In genomic region chr6:120294056-120294784, GRCm38 (mm10) we compare ENCODE assay signal across 8 mouse cellular contexts. TPM values are rescaled to one million over a fixed set of nuclear protein-coding genes. Genes with fewer than 3 reads are reported as not detected.
DNase-seq lines count a peak whose midpoint lies in the region; ATAC-seq and TF ChIP-seq lines count a peak whose summit lies in the region.

D330020A13Rik (plus strand) TSS chr6:120294364.
B4galnt3 (minus strand) TSS chr6:120294559.

- H3K27ac ChIP-seq in heart, embryonic 14.5 days (replicated peaks in 1 of 2; ENCODE audit: control insufficient read depth in 1 of 2, insufficient read depth in 1 of 2, low read depth in 2 of 2, low read length in 2 of 2): no peak within 1 kb of the TSS
- peak within 1 kb of the TSS; percentile 78 for H3K27ac ChIP-seq in kidney, postnatal 0 days
- no peak within 1 kb of the TSS for H3K27ac ChIP-seq in liver, embryonic 11.5 days (ENCODE audit: low read depth, low read length)
- no peak within 1 kb of the TSS for H3K27ac ChIP-seq in neural tube, embryonic 11.5 days (ENCODE audit: low read depth, low read length)

- WGBS in heart, embryonic 14.5 days: 0% methylated on average over 71 of the region's 79 CpGs
- under 1% methylated on average over 79 of the region's 79 CpGs for WGBS in kidney, postnatal 0 days
- 1% methylated on average over 77 of the region's 79 CpGs for WGBS in liver, embryonic 11.5 days
- WGBS in neural tube, embryonic 11.5 days: under 1% methylated on average over 75 of the region's 79 CpGs

- peak within 1 kb of the TSS; percentile 68 to 69 for H3K4me3 ChIP-seq in heart, embryonic 14.5 days (ENCODE audit: control insufficient read depth in 1 of 2, insufficient read depth in 1 of 2, low read depth in 1 of 2, low read length in 2 of 2)
- peak within 1 kb of the TSS; percentile 52 for H3K4me3 ChIP-seq in kidney, postnatal 0 days (replicated peaks; ENCODE audit: low read depth, low read length)
- peak within 1 kb of the TSS; percentile 63 for H3K4me3 ChIP-seq in liver, embryonic 11.5 days (ENCODE audit: low read depth, low read length)
- peak within 1 kb of the TSS; percentile 65 for H3K4me3 ChIP-seq in neural tube, embryonic 11.5 days (ENCODE audit: low read depth, low read length)

- peak within 1 kb of the TSS; percentile 68 for H3K9ac ChIP-seq in heart, embryonic 14.5 days (ENCODE audit: low read length)
- H3K9ac ChIP-seq in kidney, postnatal 0 days (ENCODE audit: low read depth, low read length): peak within 1 kb of the TSS; percentile 49
- peak within 1 kb of the TSS; percentile 50 for H3K9ac ChIP-seq in liver, embryonic 11.5 days (ENCODE audit: low read depth, low read length)
- H3K9ac ChIP-seq in neural tube, embryonic 11.5 days (ENCODE audit: low read length): peak within 1 kb of the TSS; percentile 42

- no peak for TF ChIP-seq CTCF in kidney, postnatal 0 days (IDR thresholded peaks at IDR 0.05; ENCODE audit: low read depth)

- H3K9me3 ChIP-seq in heart, embryonic 14.5 days (ENCODE audit: control insufficient read depth, low read length): no peaks in the 10 kb centered on the region
- H3K9me3 ChIP-seq in kidney, postnatal 0 days (replicated peaks; ENCODE audit: low read length): no peaks in the 10 kb centered on the region
- no peaks in the 10 kb centered on the region for H3K9me3 ChIP-seq in liver, embryonic 11.5 days (ENCODE audit: control insufficient read depth, low read length)
- H3K9me3 ChIP-seq in neural tube, embryonic 11.5 days (ENCODE audit: control insufficient read depth, low read length): no peaks in the 10 kb centered on the region

- no peaks in the 10 kb centered on the region for H3K36me3 ChIP-seq in heart, embryonic 14.5 days (ENCODE audit: control insufficient read depth, insufficient read depth, low read length)
- no peaks in the 10 kb centered on the region for H3K36me3 ChIP-seq in kidney, postnatal 0 days (ENCODE audit: insufficient read depth, low read length)
- H3K36me3 ChIP-seq in liver, embryonic 11.5 days (ENCODE audit: control insufficient read depth, insufficient read depth, low read length): no peaks in the 10 kb centered on the region
- no peaks in the 10 kb centered on the region for H3K36me3 ChIP-seq in neural tube, embryonic 11.5 days (ENCODE audit: control insufficient read depth, insufficient read depth, low read length)

- peaks cover 0 to 3% of the 10 kb centered on the region in 2 experiments; a peak in 1 of 4 replicates for H3K4me1 ChIP-seq in heart, embryonic 14.5 days (ENCODE audit: control insufficient read depth in 2 of 2, insufficient read depth in 2 of 2, low read length in 2 of 2)
- H3K4me1 ChIP-seq in kidney, postnatal 0 days (replicated peaks; ENCODE audit: insufficient read depth, low read length): peaks cover 5% of the 10 kb centered on the region
- H3K4me1 ChIP-seq in liver, embryonic 11.5 days (replicated peaks; ENCODE audit: control insufficient read depth, insufficient read depth, low read length): peaks cover 6% of the 10 kb centered on the region
- peaks cover 3% of the 10 kb centered on the region; the same call in 1 of the 2 replicates for H3K4me1 ChIP-seq in neural tube, embryonic 11.5 days (ENCODE audit: control insufficient read depth, insufficient read depth, low read length)

- peak within 1 kb of the TSS; percentile 99 for H3K4me2 ChIP-seq in heart, embryonic 14.5 days (ENCODE audit: low read length)
- peak within 1 kb of the TSS; percentile 97 for H3K4me2 ChIP-seq in kidney, postnatal 0 days (ENCODE audit: low read length)
- H3K4me2 ChIP-seq in liver, embryonic 11.5 days: peak within 1 kb of the TSS; percentile 97
- H3K4me2 ChIP-seq in neural tube, embryonic 11.5 days (ENCODE audit: low read depth): peak within 1 kb of the TSS; percentile 98

- ATAC-seq in heart, embryonic 14.5 days (ENCODE audit: insufficient number of reproducible peaks, insufficient read depth, low FRiP score, low read depth): peak; percentile 29
- ATAC-seq in kidney, postnatal 0 days (replicated peaks; ENCODE audit: low FRiP score, low read depth): peak; percentile 86
- peak; percentile 49 for ATAC-seq in liver, embryonic 11.5 days (replicated peaks; ENCODE audit: low FRiP score)
- peak; percentile 53; the same call in 1 of the 2 replicates for ATAC-seq in neural tube, embryonic 11.5 days (ENCODE audit: insufficient read depth, low FRiP score, low TSS enrichment)

- peaks cover 25% of the 10 kb centered on the region for H3K27me3 ChIP-seq in heart, embryonic 14.5 days (ENCODE audit: control insufficient read depth, insufficient read depth, low read length)
- no peaks in the 10 kb centered on the region for H3K27me3 ChIP-seq in kidney, postnatal 0 days (ENCODE audit: insufficient read depth, low read length)
- H3K27me3 ChIP-seq in liver, embryonic 11.5 days (replicated peaks; ENCODE audit: control insufficient read depth, insufficient read depth, low read length): peaks cover 42% of the 10 kb centered on the region
- peaks cover 22% of the 10 kb centered on the region for H3K27me3 ChIP-seq in neural tube, embryonic 11.5 days (ENCODE audit: control insufficient read depth, insufficient read depth, low read length)

- peak; percentile 29 for DNase-seq in layer of hippocampus, adult 11-12 months (ENCODE audit: low spot score)
- DNase-seq in layer of hippocampus, adult 9-10 months (ENCODE audit: low spot score): no peak
- peak; percentile 48 to 49 for DNase-seq in cerebellum, postnatal 25 days
- DNase-seq in kidney, postnatal 0 days (ENCODE audit: low spot score): peak; percentile 61
- DNase-seq in liver, embryonic 11.5 days (ENCODE audit: low spot score): peak; percentile 61
- peak; percentile 64 for DNase-seq in neural tube, embryonic 11.5 days (ENCODE audit: low spot score)
- peak; percentile 52 for DNase-seq in thymus, postnatal 25 days

RNA-seq across cellular contexts. Expression of gene D330020A13Rik, which starts in this region (rescaled TPM):
- 0.30 and 0.35 TPM in 2 replicates for polyA plus RNA-seq in heart, embryonic 14.5 days (2014; fragmentation: Nextera tagmentation; extraction: Ambion mirVana)
- polyA plus RNA-seq in kidney, postnatal 0 days (2015; fragmentation: Nextera tagmentation; extraction: Ambion mirVana): 0.32 and 1.1 TPM in 2 replicates
- polyA plus RNA-seq in liver, embryonic 11.5 days (2014; fragmentation: Nextera tagmentation; extraction: Ambion mirVana): not detected in 2 replicates
- not detected in 2 replicates for polyA plus RNA-seq in neural tube, embryonic 11.5 days (2014; fragmentation: Nextera tagmentation; extraction: Ambion mirVana)

RNA-seq across cellular contexts. Expression of gene B4galnt3, which starts in this region (rescaled TPM):
- polyA plus RNA-seq in heart, embryonic 14.5 days (2014; fragmentation: Nextera tagmentation; extraction: Ambion mirVana): 0.19 and 0.26 TPM in 2 replicates
- polyA plus RNA-seq in kidney, postnatal 0 days (2015; fragmentation: Nextera tagmentation; extraction: Ambion mirVana): 2.1 and 2.5 TPM in 2 replicates
- polyA plus RNA-seq in liver, embryonic 11.5 days (2014; fragmentation: Nextera tagmentation; extraction: Ambion mirVana): 0.08 and 0.25 TPM in 2 replicates
- polyA plus RNA-seq in neural tube, embryonic 11.5 days (2014; fragmentation: Nextera tagmentation; extraction: Ambion mirVana): 0.07 and 0.15 TPM in 2 replicates

Comparison
In these comparisons a context has a peak if more than half of its experiments do, and no peak if none do; other contexts are left out.
1. Peak in ATAC-seq, H3K4me3 ChIP-seq, H3K9ac ChIP-seq and H3K4me2 ChIP-seq in heart, embryonic 14.5 days; RNA of the genes that start here not detected or under 1 TPM.
2. Peak in DNase-seq, ATAC-seq, H3K4me3 ChIP-seq, H3K9ac ChIP-seq and H3K4me2 ChIP-seq in liver, embryonic 11.5 days; RNA of the genes that start here not detected or under 1 TPM.
3. Peak in DNase-seq, ATAC-seq, H3K4me3 ChIP-seq, H3K9ac ChIP-seq and H3K4me2 ChIP-seq in neural tube, embryonic 11.5 days; RNA of the genes that start here not detected or under 1 TPM.
4. ATAC-seq: peak in every context shown above with its lines; median percentile 86 in kidney, postnatal 0 days; 53 in neural tube, embryonic 11.5 days; 49 in liver, embryonic 11.5 days; 29 in heart, embryonic 14.5 days.